ENCODE assay signal across 8 mouse cellular contexts in the genomic region with DNA sequence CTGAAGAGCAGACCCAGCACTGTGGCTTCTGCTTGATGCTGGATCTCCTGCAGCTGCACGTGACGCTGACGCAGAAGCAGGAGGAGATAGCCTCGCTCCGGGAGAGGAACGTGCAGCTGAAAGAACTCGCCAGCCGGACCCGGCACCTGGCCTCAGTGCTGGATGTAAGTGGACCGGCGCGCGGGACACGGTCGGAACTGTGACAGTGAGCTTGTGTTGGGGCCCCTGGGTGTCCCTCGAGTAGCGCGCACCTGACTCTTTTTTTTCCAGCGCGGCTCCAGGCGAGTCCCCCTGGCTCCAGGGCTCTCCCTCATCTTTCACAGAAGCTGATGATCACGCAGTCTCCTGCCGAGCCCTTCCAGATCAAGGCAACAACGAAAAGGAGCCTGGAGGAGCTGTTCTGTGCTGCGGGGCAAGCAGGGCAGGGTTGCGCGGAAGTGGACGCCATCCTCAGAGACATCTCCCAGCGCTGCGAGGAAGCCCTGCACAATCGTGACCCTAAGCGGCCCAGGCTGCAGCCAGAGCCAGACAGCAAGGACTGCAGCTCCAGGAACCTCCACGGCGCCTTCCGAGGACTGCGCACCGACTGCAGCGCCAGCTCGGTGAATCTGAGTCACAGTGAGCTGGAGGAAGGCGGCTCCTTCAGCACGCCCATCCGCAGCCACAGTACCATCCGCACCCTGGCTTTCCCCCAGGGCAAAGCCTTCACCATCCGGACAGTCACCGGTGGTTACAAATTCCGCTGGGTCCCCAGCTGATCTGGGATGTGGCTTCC. TPM values are rescaled to one million over a fixed set of nuclear protein-coding genes. Genes with fewer than 3 reads are reported as not detected.
DNase-seq lines count a peak whose midpoint lies in the region; ATAC-seq and TF ChIP-seq lines count a peak whose summit lies in the region.

No protein-coding gene starts in this region.

- no peaks in the 10 kb centered on the region for H3K36me3 ChIP-seq in heart, adult 2 months (ENCODE audit: control insufficient read depth, insufficient read depth, low read length)
- no peaks in the 10 kb centered on the region for H3K36me3 ChIP-seq in embryonic facial prominence, embryonic 10.5 days (replicated peaks)
- H3K36me3 ChIP-seq in hindbrain, embryonic 13.5 days = no peaks in the 10 kb centered on the region
- H3K36me3 ChIP-seq in limb, embryonic 12.5 days = no peaks in the 10 kb centered on the region
- no peaks in the 10 kb centered on the region for H3K36me3 ChIP-seq in myocyte (ENCODE audit: control insufficient read depth, insufficient read depth)

- no peak for TF ChIP-seq EP300 in heart, adult 2 months (IDR thresholded peaks at IDR 0.05; ENCODE audit: insufficient read depth, low read depth, low read length)

- peak; percentile 60 for ATAC-seq in hindbrain, embryonic 13.5 days (ENCODE audit: low FRiP score)
- no peak for ATAC-seq in limb, embryonic 12.5 days (ENCODE audit: insufficient number of reproducible peaks, insufficient read depth, low FRiP score, low TSS enrichment, low read depth)

- intact Hi-C loops in heart, adult 2 months (cut with DNase I) = no loop called here
- intact Hi-C loops in heart, postnatal 14 days (cut with DNase I) = no loop called here

- DNase-seq in heart, adult 2 months = peak in 1 of 2 experiments; percentile 28
- no peak for DNase-seq in heart, postnatal 14 days
- peak; percentile 35 for DNase-seq in ES-CJ7 (ENCODE audit: low read depth, low spot score)
- DNase-seq in embryonic facial prominence, embryonic 10.5 days (ENCODE audit: low spot score) = peak; percentile 70
- no peak for DNase-seq in B cell, adult 2 months

- H3ac ChIP-seq in myocyte (ENCODE audit: control insufficient read depth, insufficient read length) = no peak overlapping the region

- H3K4me1 ChIP-seq in heart, adult 2 months (ENCODE audit: control insufficient read depth, insufficient read depth, low read length) = no peaks in the 10 kb centered on the region
- H3K4me1 ChIP-seq in embryonic facial prominence, embryonic 10.5 days = peaks cover 18% of the 10 kb centered on the region
- H3K4me1 ChIP-seq in hindbrain, embryonic 13.5 days (replicated peaks) = peaks cover 21% of the 10 kb centered on the region
- peaks cover 14% of the 10 kb centered on the region for H3K4me1 ChIP-seq in limb, embryonic 12.5 days (replicated peaks)

- H3K9ac ChIP-seq in heart, adult 2 months (ENCODE audit: low read depth, low read length) = peak overlapping the region; percentile 25; the same call in 1 of the 2 replicates
- peak overlapping the region; percentile 71 for H3K9ac ChIP-seq in hindbrain, embryonic 13.5 days
- peak overlapping the region; percentile 40 for H3K9ac ChIP-seq in limb, embryonic 12.5 days (replicated peaks)

- H3K27me3 ChIP-seq in heart, adult 2 months (ENCODE audit: control insufficient read depth, insufficient read depth, low read length) = peaks cover 28% of the 10 kb centered on the region
- H3K27me3 ChIP-seq in embryonic facial prominence, embryonic 10.5 days (replicated peaks; ENCODE audit: low read depth, poor library complexity, severe bottlenecking) = peaks cover 91% of the 10 kb centered on the region
- peaks cover 91% of the 10 kb centered on the region for H3K27me3 ChIP-seq in hindbrain, embryonic 13.5 days
- peaks cover 80% of the 10 kb centered on the region for H3K27me3 ChIP-seq in limb, embryonic 12.5 days
- H3K27me3 ChIP-seq in myocyte (ENCODE audit: control insufficient read depth, insufficient read depth, insufficient read length) = peaks cover 19% of the 10 kb centered on the region

- no peak overlapping the region for H3K27ac ChIP-seq in heart, adult 2 months
- H3K27ac ChIP-seq in embryonic facial prominence, embryonic 10.5 days (replicated peaks) = no peak overlapping the region
- H3K27ac ChIP-seq in hindbrain, embryonic 13.5 days = peak overlapping the region; percentile 37; the same call in 1 of the 2 replicates
- no peak overlapping the region for H3K27ac ChIP-seq in limb, embryonic 12.5 days

- 1% methylated on average over 46 of the region's 46 CpGs for WGBS in heart, adult 2 months
- WGBS in embryonic facial prominence, embryonic 10.5 days = under 1% methylated on average over 46 of the region's 46 CpGs
- WGBS in hindbrain, embryonic 13.5 days = under 1% methylated on average over 46 of the region's 46 CpGs
- WGBS in limb, embryonic 12.5 days = under 1% methylated on average over 46 of the region's 46 CpGs

- no peaks in the 10 kb centered on the region for H3K9me3 ChIP-seq in embryonic facial prominence, embryonic 10.5 days
- H3K9me3 ChIP-seq in hindbrain, embryonic 13.5 days = no peaks in the 10 kb centered on the region
- no peaks in the 10 kb centered on the region for H3K9me3 ChIP-seq in limb, embryonic 12.5 days

- no peak for TF ChIP-seq POLR2A in heart, adult 2 months (IDR thresholded peaks at IDR 0.05; ENCODE audit: insufficient read depth, low read depth, low read length)
- TF ChIP-seq POLR2A in myocyte (IDR thresholded peaks at IDR 0.05; ENCODE audit: insufficient read length, low read depth) = no peak

- no peaks in the 10 kb centered on the region for H3K79me2 ChIP-seq in heart, adult 2 months (replicated peaks; ENCODE audit: control insufficient read depth, insufficient read depth, low read length)
- no peaks in the 10 kb centered on the region for H3K79me2 ChIP-seq in myocyte (ENCODE audit: control insufficient read depth, insufficient read depth)

- H3K4me3 ChIP-seq in heart, adult 2 months = peak overlapping the region; percentile 39
- H3K4me3 ChIP-seq in embryonic facial prominence, embryonic 10.5 days = peak overlapping the region; percentile 61
- peak overlapping the region; percentile 47 for H3K4me3 ChIP-seq in hindbrain, embryonic 13.5 days
- H3K4me3 ChIP-seq in limb, embryonic 12.5 days (replicated peaks) = peak overlapping the region; percentile 45
- peak overlapping the region; percentile 11 for H3K4me3 ChIP-seq in myocyte

- peak overlapping the region; percentile 87 for H3K4me2 ChIP-seq in hindbrain, embryonic 13.5 days
- peak overlapping the region; percentile 86 for H3K4me2 ChIP-seq in limb, embryonic 12.5 days
- H3K4me2 ChIP-seq in myocyte (ENCODE audit: low read depth) = peak overlapping the region; percentile 80

- no peak for TF ChIP-seq CTCF in heart, adult 2 months (IDR thresholded peaks at IDR 0.05)

TF ChIP-seq in myocyte, 11 proteins besides CTCF, POLR2A, EP300 and RAD21:
- TF ChIP-seq USF1 (IDR thresholded peaks at IDR 0.05; ENCODE audit: low read depth) (peak; percentile 64), MAX (IDR thresholded peaks at IDR 0.05; ENCODE audit: low read depth) (no peak), POLR2AphosphoS2 (IDR thresholded peaks at IDR 0.05; ENCODE audit: insufficient read length, low read depth) (no peak)

RNA-seq across cellular contexts. Expression of gene Mcidas, which starts 5.0 kb away (rescaled TPM):
- total RNA-seq in heart, adult 2 months (2021) = not detected
- 0.12 TPM in 1 of 2 replicates, not detected in the other for polyA plus RNA-seq in heart, adult 2 months (2012; rRNA removed)
- total RNA-seq in heart, postnatal 14 days (2021) = not detected
- polyA plus RNA-seq in embryonic facial prominence, embryonic 10.5 days (2016; fragmentation: Nextera tagmentation; extraction: Ambion mirVana) = 0.06 and 0.50 TPM in 2 replicates
- polyA plus RNA-seq in hindbrain, embryonic 13.5 days (2015; fragmentation: Nextera tagmentation; extraction: Ambion mirVana) = 0.60 and 1.6 TPM in 2 replicates
- not detected in 2 replicates for polyA plus RNA-seq in limb, embryonic 12.5 days (2016; fragmentation: Nextera tagmentation; extraction: Ambion mirVana)
- polyA plus RNA-seq in myocyte (2012; fragmentation: generic; extraction: Trizol) = not detected

RNA-seq across cellular contexts. Expression of gene Ccno, which starts 11.0 kb away (rescaled TPM):
- total RNA-seq in heart, adult 2 months (2021) = under 1 TPM in 1 of 2 experiments, not detected in 1; 0.47 TPM
- 0.35 and 0.51 TPM in 2 replicates for polyA plus RNA-seq in heart, adult 2 months (2012; rRNA removed)
- total RNA-seq in heart, postnatal 14 days (2021) = under 1 TPM in 1 of 2 experiments, not detected in 1; 0.19 TPM
- 0.24 and 0.57 TPM in 2 replicates for polyA plus RNA-seq in embryonic facial prominence, embryonic 10.5 days (2016; fragmentation: Nextera tagmentation; extraction: Ambion mirVana)
- 0.91 and 3.0 TPM in 2 replicates for polyA plus RNA-seq in hindbrain, embryonic 13.5 days (2015; fragmentation: Nextera tagmentation; extraction: Ambion mirVana)
- 0.21 and 0.37 TPM in 2 replicates for polyA plus RNA-seq in limb, embryonic 12.5 days (2016; fragmentation: Nextera tagmentation; extraction: Ambion mirVana)
- 1.4 TPM for polyA plus RNA-seq in myocyte (2012; fragmentation: generic; extraction: Trizol)

RNA-seq across cellular contexts. Expression of gene Cdc20b, which starts 36.3 kb away (rescaled TPM):
- not detected for total RNA-seq in heart, adult 2 months (2021)
- polyA plus RNA-seq in heart, adult 2 months (2012; rRNA removed) = 0.14 TPM in 1 of 2 replicates, not detected in the other
- not detected for total RNA-seq in heart, postnatal 14 days (2021)
- 0.19 and 0.83 TPM in 2 replicates for polyA plus RNA-seq in embryonic facial prominence, embryonic 10.5 days (2016; fragmentation: Nextera tagmentation; extraction: Ambion mirVana)
- 0.35 and 0.86 TPM in 2 replicates for polyA plus RNA-seq in hindbrain, embryonic 13.5 days (2015; fragmentation: Nextera tagmentation; extraction: Ambion mirVana)
- not detected in 2 replicates for polyA plus RNA-seq in limb, embryonic 12.5 days (2016; fragmentation: Nextera tagmentation; extraction: Ambion mirVana)
- polyA plus RNA-seq in myocyte (2012; fragmentation: generic; extraction: Trizol) = not detected

RNA-seq across cellular contexts. Expression of gene Gpx8, which starts 47.6 kb away (rescaled TPM):
- total RNA-seq in heart, adult 2 months (2021) = 10 to 100 TPM; 37.1 to 37.9 TPM
- 9.5 and 16.9 TPM in 2 replicates for polyA plus RNA-seq in heart, adult 2 months (2012; rRNA removed)
- total RNA-seq in heart, postnatal 14 days (2021) = 10 to 100 TPM; 36.1 to 41.0 TPM
- 90.2 and 98.3 TPM in 2 replicates for polyA plus RNA-seq in embryonic facial prominence, embryonic 10.5 days (2016; fragmentation: Nextera tagmentation; extraction: Ambion mirVana)
- 78.5 and 78.6 TPM in 2 replicates for polyA plus RNA-seq in hindbrain, embryonic 13.5 days (2015; fragmentation: Nextera tagmentation; extraction: Ambion mirVana)
- 141 and 152 TPM in 2 replicates for polyA plus RNA-seq in limb, embryonic 12.5 days (2016; fragmentation: Nextera tagmentation; extraction: Ambion mirVana)
- polyA plus RNA-seq in myocyte (2012; fragmentation: generic; extraction: Trizol) = 68.8 TPM

Comparison
In these comparisons a context has a peak if more than half of its experiments do, and no peak if none do; other contexts are left out.
1. DNase-seq: peak in ES-CJ7 (single experiment) and embryonic facial prominence, embryonic 10.5 days (single experiment); none in heart, postnatal 14 days (0 of 2) and B cell, adult 2 months (0 of 2).
2. H3K4me3 ChIP-seq: peak in every context shown above with its lines; median percentile 61 in embryonic facial prominence, embryonic 10.5 days; 47 in hindbrain, embryonic 13.5 days; 45 in limb, embryonic 12.5 days; 39 in heart, adult 2 months; 11 in myocyte.
3. Peak in every context shown above with its lines, with median percentiles within 50 percentile points of each other: H3K9ac ChIP-seq and H3K4me2 ChIP-seq.